Mouse (Mus musculus) heart, embryonic 16.5 days (tissue): ENCODE results near the gene Creg1. TPM values are rescaled to one million over a fixed set of nuclear protein-coding genes. Genes with fewer than 3 reads are reported as not detected.

ENCODE experiments used
- ATAC-seq: fragments of 200-750 bp; cut with Nextera tagmentation; replicated peaks from 2 replicates; pipeline ENCODE4 v1.8.0; 2017; ENCODE audit warnings: moderate number of reproducible peaks; ENCODE audit not compliant: insufficient read depth, low FRiP score; ENCODE audit errors: extremely low read depth
- H3K27ac ChIP-seq: fragments of 300-500 bp; sonication (generic); 2 replicates; pipeline ENCODE4 v1.5.1; 2014; ENCODE audit warnings: mild to moderate bottlenecking, low read length, control low read depth, moderate library complexity
- H3K27me3 ChIP-seq: fragments of 300-500 bp; sonication (generic); 2 replicates; pipeline ENCODE4 v1.6.1; 2014; ENCODE audit warnings: low read length, mixed read lengths; ENCODE audit not compliant: control insufficient read depth, insufficient read depth
- H3K36me3 ChIP-seq: fragments of 300-500 bp; sonication (generic); 2 replicates; pipeline ENCODE4 v1.6.1; 2014; ENCODE audit not compliant: control insufficient read depth, insufficient read depth
- H3K4me1 ChIP-seq: fragments of 300-500 bp; sonication (generic); 2 replicates; pipeline ENCODE4 v1.6.1; 2014; ENCODE audit warnings: low read length, mixed read lengths; ENCODE audit not compliant: control insufficient read depth, insufficient read depth
- H3K4me2 ChIP-seq: fragments of 300-500 bp; sonication (generic); 2 replicates; pipeline ENCODE4 v1.6.1; 2014; ENCODE audit warnings: low read depth, mild to moderate bottlenecking, control low read depth, low read length
- H3K4me3 ChIP-seq: fragments of 300-500 bp; sonication (generic); 2 replicates; pipeline ENCODE4 v1.5.1; 2014; ENCODE audit warnings: mild to moderate bottlenecking, control low read depth, low read length
- H3K9ac ChIP-seq: fragments of 300-500 bp; sonication (generic); 2 replicates; pipeline ENCODE4 v1.6.1; 2014; ENCODE audit warnings: low read length, control low read depth
- H3K9me3 ChIP-seq: fragments of 300-500 bp; sonication (generic); replicated peaks from 2 replicates; pipeline ENCODE4 v1.6.1; 2016; ENCODE audit warnings: low read length; ENCODE audit not compliant: control insufficient read depth
- WGBS: fragments of 180-500 bp; shearing (Covaris S2); extraction: QIAGEN DNeasy Blood & Tissue Kit; methylation state at CpG from one replicate; pipeline ENCODE4 v1.1.7; 2014; 5-methylcytosine and 5-hydroxymethylcytosine counted together
- polyA plus RNA-seq: library from polyadenylated mRNA; unstranded; fragments of >200 nt; fragmentation: Nextera tagmentation; extraction: Ambion mirVana; gene quantifications from 2 replicates; pipeline ENCODE4 v1.2.1, GENCODE M21; 2015

Gene Creg1
- polyA plus RNA-seq, 1 experiment from 2014 or later, result 73.2 TPM

DNA sequence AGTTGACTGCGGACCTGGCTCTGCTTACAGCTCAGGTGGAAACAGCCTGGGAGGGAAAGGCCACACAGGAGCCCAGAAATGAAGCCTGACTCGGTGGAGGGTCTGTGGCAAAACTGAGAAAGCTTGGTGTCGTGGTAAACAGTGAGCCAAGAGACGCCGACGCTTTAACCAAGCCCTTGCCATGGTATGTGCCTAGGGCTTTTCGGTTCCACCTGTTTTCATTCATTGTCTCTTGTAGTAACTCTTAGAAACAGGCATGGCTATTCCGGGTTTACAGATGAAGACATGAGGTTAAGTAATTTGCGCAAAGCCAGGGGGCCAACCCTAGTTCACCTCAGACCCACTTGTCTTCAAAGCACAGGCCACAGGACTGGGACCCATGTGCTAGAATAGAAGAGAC, 1.0 kb downstream of the Creg1 start:
- Histone ChIP-seq H3K4me2 (peak overlapping the region; percentile 94), H3K27me3 (no peaks in the 10 kb centered on the region), H3K36me3 (no peaks in the 10 kb centered on the region), H3K4me3 (peak overlapping the region; percentile 88), H3K9ac (peak overlapping the region; percentile 88), H3K9me3 (no peaks in the 10 kb centered on the region), H3K27ac (no peak overlapping the region), H3K4me1 (peaks cover 8% of the 10 kb centered on the region)
- 58% methylated on average over 9 of the region's 9 CpGs for WGBS
- no peak for ATAC-seq

DNA sequence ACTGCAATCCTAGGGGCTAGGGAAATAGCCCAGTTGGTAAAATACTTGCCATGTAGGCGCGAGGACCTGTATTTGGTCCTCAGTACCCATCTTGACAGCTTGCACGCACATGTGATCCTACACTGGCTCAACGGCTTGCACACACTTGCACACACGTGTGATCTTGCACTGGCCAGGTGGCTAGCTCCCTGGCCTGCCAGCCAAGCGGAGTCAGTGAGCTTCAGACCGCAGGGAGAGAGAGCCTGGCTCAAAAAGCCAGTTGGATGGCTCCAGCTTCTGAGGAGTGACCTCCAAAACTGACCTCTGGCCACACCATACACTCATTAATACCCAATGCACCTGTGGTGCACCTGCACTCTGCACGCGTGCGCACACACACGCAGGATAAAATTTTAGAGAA, 1.5 kb downstream of the Creg1 start:
- no peaks in the 10 kb centered on the region for H3K27me3 ChIP-seq
- no peaks in the 10 kb centered on the region for H3K9me3 ChIP-seq
- no peak overlapping the region for H3K27ac ChIP-seq
- no peak overlapping the region for H3K9ac ChIP-seq
- H3K4me1 ChIP-seq, result peaks cover 8% of the 10 kb centered on the region
- H3K4me2 ChIP-seq, result peak overlapping the region; percentile 94
- no peak for ATAC-seq
- 89% methylated on average over 11 of the region's 11 CpGs for WGBS
- H3K4me3 ChIP-seq, result peak overlapping the region; percentile 11; the same call in 1 of the 2 replicates
- no peaks in the 10 kb centered on the region for H3K36me3 ChIP-seq

- no peak overlapping the region for H3K9ac ChIP-seq
- H3K36me3 ChIP-seq, result no peaks in the 10 kb centered on the region
- peaks cover 8% of the 10 kb centered on the region for H3K4me1 ChIP-seq
- H3K4me3 ChIP-seq, result no peak overlapping the region
- H3K9me3 ChIP-seq, result no peaks in the 10 kb centered on the region
- 87% methylated on average over 17 of the region's 17 CpGs for WGBS
- H3K4me2 ChIP-seq, result no peak overlapping the region
- no peak for ATAC-seq
- no peaks in the 10 kb centered on the region for H3K27me3 ChIP-seq
- H3K27ac ChIP-seq, result no peak overlapping the region
Measured at GRCm38 (mm10) chr1:165765651-165766294, 2.2 kb downstream of the Creg1 start.

DNA sequence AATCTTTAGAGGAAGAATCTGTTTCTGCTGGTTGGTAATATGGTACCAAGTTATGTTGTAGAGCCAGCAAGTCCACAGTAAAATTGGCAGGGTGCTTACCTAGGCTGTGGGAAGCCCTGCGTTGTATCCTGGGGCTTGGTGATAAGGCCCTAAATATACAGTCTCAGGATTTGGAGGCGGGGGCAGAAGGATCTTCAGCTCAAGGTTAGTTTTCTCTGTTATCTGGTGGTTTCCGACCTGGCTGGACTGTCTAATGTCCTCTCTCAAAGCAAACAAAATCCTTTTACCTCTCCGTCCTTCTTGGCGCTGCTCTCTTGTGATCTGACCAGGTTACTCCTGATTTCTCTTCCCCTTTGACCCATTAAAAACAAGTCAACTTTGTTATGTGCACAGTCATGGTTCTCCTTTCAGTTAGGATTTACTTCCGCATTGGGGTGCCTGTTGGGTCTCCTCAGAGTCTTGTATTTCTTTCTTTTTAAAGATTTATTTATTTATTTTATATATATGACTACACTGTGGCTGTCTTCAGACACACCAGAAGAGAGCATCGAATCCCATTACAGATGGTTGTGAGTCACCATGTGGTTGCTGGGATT, 2.8 kb downstream of the Creg1 start:
- peaks cover 11% of the 10 kb centered on the region for H3K4me1 ChIP-seq
- ATAC-seq, result no peak
- 73% methylated on average over 7 of the region's 7 CpGs for WGBS
- H3K36me3 ChIP-seq, result no peaks in the 10 kb centered on the region
- H3K27ac ChIP-seq, result no peak overlapping the region
- H3K27me3 ChIP-seq, result no peaks in the 10 kb centered on the region
- no peak overlapping the region for H3K4me2 ChIP-seq
- no peak overlapping the region for H3K9ac ChIP-seq
- H3K9me3 ChIP-seq, result no peaks in the 10 kb centered on the region
- no peak overlapping the region for H3K4me3 ChIP-seq

DNA sequence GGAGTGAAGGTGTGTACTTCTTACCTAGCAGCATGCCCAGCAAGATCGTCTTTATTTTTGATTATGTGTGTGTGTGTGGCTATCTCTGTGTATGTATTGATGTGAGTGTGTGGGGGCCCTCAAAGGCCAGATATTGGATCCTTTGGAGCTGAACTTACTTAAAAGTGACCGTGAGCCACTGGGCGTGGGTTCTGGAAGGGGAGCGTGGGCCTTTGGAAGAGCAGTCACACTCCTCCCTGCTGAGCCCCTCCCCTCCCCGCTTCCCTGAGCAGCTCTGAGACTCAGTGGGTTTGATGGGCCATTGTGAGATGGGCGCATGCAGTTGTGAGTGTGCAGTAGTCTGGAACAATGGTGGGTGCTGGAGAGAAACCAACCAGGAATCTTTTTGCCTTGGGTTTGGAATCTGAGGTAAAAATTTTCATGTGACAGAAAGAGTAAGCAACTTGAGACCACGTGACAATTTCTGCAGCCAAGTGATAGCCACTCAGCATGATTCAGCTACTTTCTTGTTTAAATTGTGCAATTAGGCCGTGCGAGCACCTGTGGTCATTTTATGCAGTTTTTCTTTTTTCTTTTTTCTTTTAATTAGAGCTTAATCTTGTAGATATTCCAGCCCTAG, 5.5 kb downstream of the Creg1 start:
- ATAC-seq, result no peak
- WGBS, result 80% methylated on average over 9 of the region's 9 CpGs

DNA sequence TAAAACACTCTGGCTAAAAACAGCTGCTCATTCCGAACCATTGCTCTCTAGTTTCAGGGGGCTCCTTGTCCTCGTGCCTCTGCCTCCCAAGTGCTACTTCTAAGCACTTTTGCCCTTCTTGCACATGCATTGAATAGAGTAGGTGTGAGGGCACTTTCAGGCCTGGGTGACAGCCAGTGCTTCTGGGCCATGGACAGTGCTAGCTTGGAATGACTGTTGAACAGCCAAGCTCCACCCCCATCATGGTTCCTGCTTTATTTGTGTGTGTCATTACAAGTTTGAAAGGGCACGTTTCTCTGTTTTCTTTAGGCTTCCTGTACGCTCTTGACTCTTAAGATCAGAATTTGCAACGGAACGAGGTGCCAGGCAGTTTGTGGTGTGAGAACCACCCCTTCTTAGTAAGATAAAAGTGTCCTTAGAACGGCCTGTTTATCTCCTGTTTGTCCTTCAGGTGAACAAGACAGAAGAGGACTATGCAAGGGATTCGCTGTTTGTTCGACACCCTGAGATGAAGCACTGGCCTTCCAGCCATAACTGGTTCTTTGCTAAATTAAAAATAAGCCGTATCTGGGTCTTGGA, 6.7 kb downstream of the Creg1 start:
- no peak for ATAC-seq
- no peak overlapping the region for H3K4me2 ChIP-seq
- peaks cover 4% of the 10 kb centered on the region; the same call in 1 of the 2 replicates for H3K4me1 ChIP-seq
- no peak overlapping the region for H3K4me3 ChIP-seq
- no peak overlapping the region for H3K27ac ChIP-seq
- WGBS, result 70% methylated on average over 10 of the region's 10 CpGs
- no peaks in the 10 kb centered on the region for H3K9me3 ChIP-seq
- no peak overlapping the region for H3K9ac ChIP-seq
- no peaks in the 10 kb centered on the region for H3K36me3 ChIP-seq
- H3K27me3 ChIP-seq, result no peaks in the 10 kb centered on the region

More for the DNA sequence above, 5.5 kb downstream of the Creg1 start:
- Histone ChIP-seq H3K4me1 (peaks cover 8% of the 10 kb centered on the region), H3K4me3 (no peak overlapping the region), H3K4me2 (no peak overlapping the region), H3K36me3 (no peaks in the 10 kb centered on the region), H3K27me3 (no peaks in the 10 kb centered on the region), H3K9me3 (no peaks in the 10 kb centered on the region), H3K27ac (no peak overlapping the region), H3K9ac (no peak overlapping the region)

DNA sequence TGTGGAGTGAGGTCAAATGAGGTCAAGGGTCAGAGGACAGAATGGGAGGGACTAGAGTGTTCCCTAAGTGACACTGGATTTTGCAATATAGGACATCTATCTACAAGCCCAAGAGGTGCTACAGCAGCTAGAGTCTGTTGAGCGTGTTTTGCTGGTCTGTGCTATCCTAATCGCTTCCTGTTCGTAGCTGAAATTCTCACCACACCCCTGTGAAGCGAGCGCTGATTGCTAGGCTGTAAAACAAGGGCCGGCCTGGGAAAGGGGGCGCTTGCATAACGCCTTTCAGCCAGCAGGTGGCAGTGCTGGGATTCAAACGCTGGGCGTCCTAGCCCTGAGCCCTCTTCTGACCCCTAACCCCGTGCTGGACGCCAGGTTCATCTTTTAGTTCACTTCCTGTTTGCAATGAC, 7.9 kb downstream of the Creg1 start:
- Histone ChIP-seq H3K36me3 (no peaks in the 10 kb centered on the region), H3K9ac (no peak overlapping the region), H3K4me1 (peaks cover 4% of the 10 kb centered on the region; the same call in 1 of the 2 replicates), H3K27me3 (no peaks in the 10 kb centered on the region), H3K9me3 (no peaks in the 10 kb centered on the region), H3K4me2 (peak overlapping the region; percentile 15), H3K4me3 (no peak overlapping the region), H3K27ac (no peak overlapping the region)
- peak; percentile 74 for ATAC-seq
- under 1% methylated on average over 12 of the region's 12 CpGs for WGBS

DNA sequence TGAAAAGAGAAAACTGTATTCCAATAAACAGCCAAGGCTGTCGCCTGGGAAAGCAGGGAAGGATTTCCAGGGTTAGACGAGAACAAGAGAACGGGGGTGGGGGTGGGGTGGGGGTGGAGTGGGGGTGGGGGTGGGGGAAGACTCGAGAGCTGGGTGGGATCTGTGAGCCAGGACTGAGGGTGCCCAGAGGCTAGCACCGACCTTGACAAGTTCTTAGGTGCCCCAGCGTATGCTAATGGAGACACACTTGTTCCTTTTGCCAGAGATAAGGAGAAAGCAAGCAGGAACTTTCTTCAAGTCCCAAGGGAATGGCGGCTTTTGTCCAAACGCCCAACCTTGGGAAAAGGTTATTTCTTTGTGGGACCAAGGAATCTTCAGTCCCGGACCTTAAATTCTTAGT, 8.5 kb downstream of the Creg1 start:
- no peaks in the 10 kb centered on the region for H3K27me3 ChIP-seq
- no peak overlapping the region for H3K4me3 ChIP-seq
- WGBS, result 37% methylated on average over 9 of the region's 9 CpGs
- no peaks in the 10 kb centered on the region for H3K9me3 ChIP-seq
- H3K4me1 ChIP-seq, result peaks cover 4% of the 10 kb centered on the region; the same call in 1 of the 2 replicates
- H3K36me3 ChIP-seq, result no peaks in the 10 kb centered on the region
- ATAC-seq, result no peak
- H3K4me2 ChIP-seq, result peak overlapping the region; percentile 15
- H3K27ac ChIP-seq, result no peak overlapping the region
- H3K9ac ChIP-seq, result no peak overlapping the region
